Mouse (Mus musculus) lung, embryonic 14.5 days (tissue): Measurements from ENCODE around the gene Slc35f3. TPM values are rescaled to one million over a fixed set of nuclear protein-coding genes. Genes with fewer than 3 reads are reported as not detected.

ENCODE experiments used
- ATAC-seq: fragments of 200-750 bp; cut with Nextera tagmentation; 2 replicates; pipeline ENCODE4 v1.8.0; 2017; ENCODE audit warnings: mild to moderate bottlenecking, moderate TSS enrichment, moderate library complexity; ENCODE audit not compliant: insufficient read depth
- DNase-seq: peaks from one replicate; pipeline ENCODE4 v3.0.0-alpha.2; 2015
- H3K27ac ChIP-seq: fragments of 300-500 bp; sonication (generic); 2 replicates; pipeline ENCODE4 v1.5.1; 2014; ENCODE audit warnings: low read depth, mild to moderate bottlenecking, moderate library complexity
- H3K27me3 ChIP-seq: fragments of 300-500 bp; sonication (generic); 2 replicates; pipeline ENCODE4 v1.6.1; 2014; ENCODE audit warnings: low read length, control low read depth; ENCODE audit not compliant: insufficient read depth
- H3K36me3 ChIP-seq: fragments of 300-500 bp; sonication (generic); 2 replicates; pipeline ENCODE4 v1.6.1; 2014; ENCODE audit warnings: control low read depth; ENCODE audit not compliant: insufficient read depth
- H3K4me1 ChIP-seq: fragments of 300-500 bp; sonication (generic); 2 replicates; pipeline ENCODE4 v1.6.1; 2014; ENCODE audit warnings: antibody characterized with exemption, control low read depth; ENCODE audit not compliant: insufficient read depth
- H3K4me2 ChIP-seq: fragments of 300-500 bp; sonication (generic); 2 replicates; pipeline ENCODE4 v1.6.1; 2014; ENCODE audit warnings: mild to moderate bottlenecking
- H3K4me3 ChIP-seq: fragments of 300-500 bp; sonication (generic); 2 replicates; pipeline ENCODE4 v1.5.1; 2014; ENCODE audit warnings: low read depth, low read length
- H3K9ac ChIP-seq: fragments of 300-500 bp; sonication (generic); 2 replicates; pipeline ENCODE4 v1.6.1; 2014
- H3K9me3 ChIP-seq: fragments of 300-500 bp; sonication (generic); 2 replicates; pipeline ENCODE4 v1.6.1; 2016; ENCODE audit warnings: low read depth, low read length, control low read depth
- CTCF ChIP-seq: IDR thresholded peaks from 2 replicates; pipeline ENCODE4 v1.5.1; 2016; ENCODE audit warnings: antibody characterized with exemption, low read depth
- WGBS: fragments of 180-500 bp; shearing (Covaris S2); extraction: QIAGEN DNeasy Blood & Tissue Kit; methylation state at CpG from one replicate; pipeline ENCODE4 v1.1.7; 2014; 5-methylcytosine and 5-hydroxymethylcytosine counted together
- polyA plus RNA-seq: library from polyadenylated mRNA; unstranded; fragments of >200 nt; fragmentation: Nextera tagmentation; extraction: Ambion mirVana; gene quantifications from 2 replicates; pipeline ENCODE4 v1.2.1, GENCODE M21; 2014

Slc35f3 gene
- polyA plus RNA-seq, 1 experiment from 2014 or later = 0.53 TPM

DNA sequence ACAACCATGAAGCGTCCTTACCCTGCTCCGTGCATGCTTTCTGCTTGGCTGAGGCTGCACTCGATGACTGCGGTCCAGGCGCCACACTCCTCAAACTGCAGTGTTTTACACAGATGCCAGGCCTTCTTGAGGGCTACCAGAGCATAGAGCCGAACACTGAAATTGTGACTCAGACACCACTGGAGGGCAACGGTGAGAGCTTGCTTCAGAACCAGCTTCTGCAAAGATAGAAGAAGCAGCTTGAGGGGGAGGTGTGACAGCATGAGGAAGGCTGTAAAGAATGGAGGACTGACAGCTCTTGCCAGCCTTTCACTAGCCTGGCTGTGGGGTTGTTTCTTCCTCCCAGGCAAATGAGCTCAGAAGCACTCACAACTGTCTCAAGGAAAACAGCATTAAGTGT, 135.5 kb downstream of the Slc35f3 start:
- 83% methylated on average over 7 of the region's 7 CpGs for WGBS
- H3K36me3 ChIP-seq = peaks cover 48% of the 10 kb centered on the region

DNA sequence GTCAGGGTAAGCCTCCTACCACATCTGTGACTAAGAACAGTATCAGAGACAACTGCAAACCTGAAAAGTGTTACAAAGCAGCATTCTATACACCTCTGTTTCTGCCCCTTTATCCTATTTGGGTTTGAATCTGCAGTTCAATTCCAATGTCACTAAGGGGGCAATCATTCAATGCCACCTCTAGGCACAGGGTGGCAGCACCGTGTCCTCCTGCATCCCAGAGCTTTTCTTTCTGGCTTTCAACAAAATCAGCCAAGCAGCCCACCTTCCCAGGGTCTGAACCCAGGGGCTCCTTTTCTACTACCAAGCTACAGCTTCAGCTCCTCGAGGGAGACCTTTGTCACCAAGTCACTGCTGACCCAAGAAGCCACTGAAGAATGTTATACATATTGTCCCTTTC, 140.6 kb downstream of the Slc35f3 start:
- Histone ChIP-seq H3K9ac (no peak overlapping the region), H3K4me3 (no peak overlapping the region), H3K9me3 (no peaks in the 10 kb centered on the region), H3K4me1 (no peaks in the 10 kb centered on the region), H3K4me2 (no peak overlapping the region), H3K36me3 (peaks cover 20% of the 10 kb centered on the region), H3K27me3 (no peaks in the 10 kb centered on the region), H3K27ac (no peak overlapping the region)
- ATAC-seq (no peak), DNase-seq (no peak)
- WGBS = 51% methylated on average over 2 of the region's 2 CpGs
- peak; percentile 21; the same call in 1 of the 2 replicates for TF ChIP-seq CTCF

More for the DNA sequence above, 135.5 kb downstream of the Slc35f3 start:
- Histone ChIP-seq H3K9ac (no peak overlapping the region), H3K4me3 (no peak overlapping the region), H3K9me3 (no peaks in the 10 kb centered on the region), H3K4me1 (no peaks in the 10 kb centered on the region), H3K27ac (no peak overlapping the region), H3K4me2 (no peak overlapping the region), H3K27me3 (no peaks in the 10 kb centered on the region)
- DNase-seq (peak; percentile 18), ATAC-seq (no peak)
- no peak for TF ChIP-seq CTCF

Other genes starting within 250 kb of the Slc35f3 start
- gene Coa6, start 124.0 kb downstream of the Slc35f3 start, polyA plus RNA-seq = 47.7 and 51.4 TPM in 2 replicates
- gene Tarbp1, start 176.5 kb downstream of the Slc35f3 start, polyA plus RNA-seq = 5.0 TPM in 2 replicates